Mouse (Mus musculus) hindbrain, embryonic 16.5 days (tissue): ENCODE data around the gene Rarres2. TPM values are rescaled to one million over a fixed set of nuclear protein-coding genes. Genes with fewer than 3 reads are reported as not detected.

Experiments used
- ATAC-seq: fragments of 200-750 bp; cut with Nextera tagmentation; 2 replicates; pipeline ENCODE4 v1.8.0; 2017; ENCODE audit warnings: moderate TSS enrichment, moderate library complexity
- H3K27ac ChIP-seq: fragments of 300-500 bp; sonication (generic); 2 replicates; pipeline ENCODE4 v1.5.1; 2014; ENCODE audit warnings: low read depth, mild to moderate bottlenecking, control low read depth, low read length, moderate library complexity
- H3K27me3 ChIP-seq: fragments of 300-500 bp; sonication (generic); replicated peaks from 2 replicates; pipeline ENCODE4 v1.6.1; 2014; ENCODE audit warnings: low read length; ENCODE audit not compliant: control insufficient read depth, insufficient read depth
- H3K36me3 ChIP-seq: fragments of 300-500 bp; sonication (generic); 2 replicates; pipeline ENCODE4 v1.6.1; 2014; ENCODE audit warnings: mild to moderate bottlenecking, low read length, moderate library complexity, mixed read lengths; ENCODE audit not compliant: control insufficient read depth, insufficient read depth
- H3K4me1 ChIP-seq: fragments of 300-500 bp; sonication (generic); 2 replicates; pipeline ENCODE4 v1.6.1; 2014; ENCODE audit warnings: low read depth, low read length; ENCODE audit not compliant: control insufficient read depth, insufficient read depth
- H3K4me2 ChIP-seq: fragments of 300-500 bp; sonication (generic); 2 replicates; pipeline ENCODE4 v1.6.1; 2014; ENCODE audit warnings: mild to moderate bottlenecking, low read length, control low read depth, moderate library complexity
- H3K4me3 ChIP-seq: fragments of 300-500 bp; sonication (generic); 2 replicates; pipeline ENCODE4 v1.5.1; 2014; ENCODE audit warnings: mild to moderate bottlenecking, low read length, control low read depth, moderate library complexity
- H3K9ac ChIP-seq: fragments of 300-500 bp; sonication (generic); 2 replicates; pipeline ENCODE4 v1.6.1; 2014; ENCODE audit warnings: low read depth, mild to moderate bottlenecking, control low read depth, low read length, moderate library complexity
- H3K9me3 ChIP-seq: fragments of 300-500 bp; sonication (generic); 2 replicates; pipeline ENCODE4 v1.6.1; 2014; ENCODE audit warnings: mild to moderate bottlenecking, low read length, moderate library complexity; ENCODE audit not compliant: control insufficient read depth
- WGBS: fragments of 180-500 bp; shearing (Covaris S2); extraction: QIAGEN DNeasy Blood & Tissue Kit; methylation state at CpG from one replicate; pipeline ENCODE4 v1.1.7; 2014; 5-methylcytosine and 5-hydroxymethylcytosine counted together
- polyA plus RNA-seq: library from polyadenylated mRNA; unstranded; fragments of >200 nt; fragmentation: Nextera tagmentation; extraction: Ambion mirVana; gene quantifications from 2 replicates; pipeline ENCODE4 v1.2.1, GENCODE M21; 2015

Gene Rarres2
- polyA plus RNA-seq, 1 experiment from 2014 or later, result 7.8 TPM

GRCm38 (mm10) chr6:48600594-48600993 lies 28.0 kb upstream of the Rarres2 start:
- ATAC-seq, result no peak
- WGBS, result 93% methylated on average over 1 of the region's 1 CpGs
- no peak overlapping the region for H3K4me2 ChIP-seq
- no peaks in the 10 kb centered on the region for H3K27me3 ChIP-seq
- H3K36me3 ChIP-seq, result peaks cover 36% of the 10 kb centered on the region
- H3K9ac ChIP-seq, result no peak overlapping the region
- H3K9me3 ChIP-seq, result peaks cover 18% of the 10 kb centered on the region
- no peak overlapping the region for H3K4me3 ChIP-seq
- H3K4me1 ChIP-seq, result peaks cover 14% of the 10 kb centered on the region
- H3K27ac ChIP-seq, result no peak overlapping the region; the same call in 1 of the 2 replicates

DNA sequence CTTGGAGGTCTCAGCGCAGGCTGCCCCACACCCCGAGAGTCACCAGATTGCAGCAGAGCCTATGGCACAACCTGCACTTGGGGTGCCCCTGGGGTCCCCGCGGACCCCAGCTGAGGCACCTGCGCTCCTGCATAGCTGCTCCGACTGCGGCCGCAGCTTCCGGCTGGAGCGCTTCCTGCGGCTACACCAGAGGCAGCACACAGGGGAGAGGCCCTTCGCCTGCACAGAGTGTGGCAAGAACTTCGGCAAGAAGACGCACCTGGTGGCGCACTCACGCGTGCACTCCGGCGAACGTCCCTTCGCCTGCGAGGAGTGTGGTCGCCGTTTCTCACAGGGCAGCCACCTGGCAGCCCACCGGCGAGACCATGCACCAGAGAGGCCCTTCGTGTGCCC lies 24.6 kb upstream of the Rarres2 start:
- H3K9me3 ChIP-seq, result peaks cover 18% of the 10 kb centered on the region
- no peak for ATAC-seq
- no peak overlapping the region for H3K27ac ChIP-seq
- H3K4me2 ChIP-seq, result no peak overlapping the region
- H3K4me1 ChIP-seq, result peaks cover 22% of the 10 kb centered on the region
- H3K4me3 ChIP-seq, result no peak overlapping the region
- H3K36me3 ChIP-seq, result peaks cover 36% of the 10 kb centered on the region
- WGBS, result 94% methylated on average over 26 of the region's 27 CpGs
- H3K9ac ChIP-seq, result no peak overlapping the region
- H3K27me3 ChIP-seq, result no peaks in the 10 kb centered on the region

DNA sequence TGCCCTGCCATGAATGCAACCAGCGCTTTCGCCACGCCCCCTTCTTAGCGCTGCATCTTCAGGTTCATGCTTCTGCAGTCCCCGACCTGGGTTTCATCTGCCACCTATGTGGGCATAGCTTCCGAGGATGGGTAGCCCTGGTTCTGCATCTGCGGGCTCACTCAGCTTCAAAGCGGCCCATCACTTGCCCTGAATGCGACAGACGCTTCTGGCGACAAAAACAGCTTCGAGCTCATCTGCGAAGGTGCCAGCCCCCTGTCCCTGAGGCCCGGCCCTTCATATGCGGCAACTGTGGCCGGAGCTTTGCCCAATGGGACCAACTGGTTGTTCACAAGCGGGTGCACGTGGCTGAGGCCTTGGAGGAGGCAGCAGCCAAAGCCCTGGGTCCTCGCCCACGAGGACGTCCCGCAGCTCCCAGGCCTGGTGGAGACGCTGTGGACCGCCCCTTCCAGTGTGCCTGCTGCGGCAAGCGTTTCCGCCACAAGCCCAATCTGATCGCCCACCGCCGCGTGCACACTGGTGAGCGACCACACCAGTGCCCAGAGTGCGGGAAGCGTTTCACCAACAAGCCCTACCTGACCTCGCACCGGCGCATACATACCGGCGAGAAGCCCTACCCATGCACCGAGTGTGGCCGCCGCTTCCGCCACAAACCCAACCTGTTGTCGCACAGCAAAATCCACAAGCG lies 24.1 kb upstream of the Rarres2 start:
- H3K4me2 ChIP-seq, result no peak overlapping the region
- no peak overlapping the region for H3K4me3 ChIP-seq
- peaks cover 18% of the 10 kb centered on the region for H3K9me3 ChIP-seq
- H3K27ac ChIP-seq, result no peak overlapping the region
- ATAC-seq, result no peak
- no peak overlapping the region for H3K9ac ChIP-seq
- WGBS, result 97% methylated on average over 45 of the region's 45 CpGs
- peaks cover 36% of the 10 kb centered on the region for H3K36me3 ChIP-seq
- no peaks in the 10 kb centered on the region for H3K27me3 ChIP-seq
- peaks cover 22% of the 10 kb centered on the region for H3K4me1 ChIP-seq

DNA sequence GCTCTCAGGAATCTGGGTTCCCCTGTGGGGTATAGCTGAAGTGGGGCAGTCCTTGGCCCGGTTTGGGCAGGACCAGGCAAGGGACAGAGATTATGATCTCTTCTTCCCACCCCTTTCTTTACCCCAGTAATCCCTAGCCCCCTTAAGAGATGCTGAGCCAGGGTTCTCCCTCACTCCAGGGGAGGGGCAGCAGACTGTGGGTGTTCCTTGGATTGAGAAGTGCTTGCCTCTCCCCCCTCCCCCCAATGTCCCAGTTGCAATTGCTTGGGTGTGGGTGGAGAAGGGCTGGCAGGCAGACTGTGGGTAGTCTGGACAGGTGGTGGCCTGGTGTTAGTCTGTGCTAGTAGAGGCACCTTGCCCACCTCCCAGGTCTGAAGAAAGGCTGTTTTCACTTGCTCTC lies 22.7 kb upstream of the Rarres2 start:
- ATAC-seq, result no peak
- Histone ChIP-seq H3K36me3 (peaks cover 36% of the 10 kb centered on the region), H3K27ac (no peak overlapping the region), H3K4me2 (peak overlapping the region; percentile 78), H3K4me3 (peak overlapping the region; percentile 56), H3K9ac (peak overlapping the region; percentile 93), H3K27me3 (no peaks in the 10 kb centered on the region), H3K9me3 (peaks cover 18% of the 10 kb centered on the region), H3K4me1 (peaks cover 16% of the 10 kb centered on the region)
- 50% methylated on average over 1 of the region's 1 CpGs for WGBS

- peak overlapping the region; percentile 56 for H3K4me3 ChIP-seq
- under 1% methylated on average over 39 of the region's 41 CpGs for WGBS
- peaks cover 30% of the 10 kb centered on the region for H3K36me3 ChIP-seq
- H3K9me3 ChIP-seq, result peaks cover 18% of the 10 kb centered on the region
- no peaks in the 10 kb centered on the region for H3K27me3 ChIP-seq
- peaks cover 16% of the 10 kb centered on the region for H3K4me1 ChIP-seq
- peak overlapping the region; percentile 93 for H3K9ac ChIP-seq
- H3K27ac ChIP-seq, result peak overlapping the region; percentile 96
- peak overlapping the region; percentile 78 for H3K4me2 ChIP-seq
- peak; percentile 83 for ATAC-seq
Observed at GRCm38 (mm10) chr6:48594043-48594738, 21.6 kb upstream of the Rarres2 start.

GRCm38 (mm10) chr6:48593158-48594042 lies 20.8 kb upstream of the Rarres2 start, which contains the start of the genes Repin1 and Gm44965:
TSS of gene Repin1 (plus strand) at chr6:48593883.
TSS of gene Gm44965 (plus strand) at chr6:48593941.
- H3K36me3 ChIP-seq, result peaks cover 26% of the 10 kb centered on the region
- H3K9me3 ChIP-seq, result peaks cover 18% of the 10 kb centered on the region
- peak within 1 kb of the TSS; percentile 96 for H3K27ac ChIP-seq
- WGBS, result 2% methylated on average over 45 of the region's 45 CpGs
- H3K4me1 ChIP-seq, result peaks cover 16% of the 10 kb centered on the region
- H3K4me2 ChIP-seq, result peak within 1 kb of the TSS; percentile 78
- peak within 1 kb of the TSS; percentile 93 for H3K9ac ChIP-seq
- no peaks in the 10 kb centered on the region for H3K27me3 ChIP-seq
- H3K4me3 ChIP-seq, result peak within 1 kb of the TSS; percentile 56
- peak; percentile 94 for ATAC-seq

DNA sequence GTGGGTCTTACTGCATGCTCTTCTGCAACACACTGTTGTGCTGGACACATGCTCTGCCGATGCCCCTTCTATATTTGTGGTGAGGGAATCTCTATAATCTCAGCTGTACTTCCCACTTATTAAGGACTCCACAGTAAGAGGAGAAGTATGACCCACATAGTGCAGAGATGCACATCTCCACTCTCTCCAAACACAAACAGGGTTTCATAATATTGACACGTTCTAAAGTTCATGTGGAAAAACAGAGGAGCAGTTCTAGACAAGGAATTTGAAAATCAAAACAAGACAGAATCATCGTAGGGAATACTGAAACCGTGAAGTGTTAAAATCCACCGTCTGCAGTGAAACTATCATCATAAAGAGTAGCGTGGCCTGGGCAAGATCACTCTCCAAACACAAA lies 19.3 kb upstream of the Rarres2 start:
- H3K9me3 ChIP-seq, result peaks cover 8% of the 10 kb centered on the region
- no peak overlapping the region for H3K27ac ChIP-seq
- peaks cover 16% of the 10 kb centered on the region for H3K4me1 ChIP-seq
- H3K4me3 ChIP-seq, result no peak overlapping the region
- no peak overlapping the region for H3K4me2 ChIP-seq
- no peak overlapping the region for H3K9ac ChIP-seq
- peaks cover 11% of the 10 kb centered on the region for H3K36me3 ChIP-seq
- no peaks in the 10 kb centered on the region for H3K27me3 ChIP-seq
- WGBS, result 91% methylated on average over 6 of the region's 6 CpGs
- no peak for ATAC-seq

GRCm38 (mm10) chr6:48591221-48591845 lies 18.7 kb upstream of the Rarres2 start:
- Histone ChIP-seq H3K36me3 (peaks cover 6% of the 10 kb centered on the region), H3K4me2 (no peak overlapping the region), H3K9me3 (peaks cover 3% of the 10 kb centered on the region), H3K27ac (no peak overlapping the region), H3K4me3 (no peak overlapping the region), H3K27me3 (no peaks in the 10 kb centered on the region), H3K9ac (no peak overlapping the region), H3K4me1 (peaks cover 16% of the 10 kb centered on the region)
- no peak for ATAC-seq
- 72% methylated on average over 3 of the region's 3 CpGs for WGBS
